Mouse (Mus musculus) stomach, embryonic 14.5 days (tissue): ENCODE results near the gene Zmiz1. TPM values are rescaled to one million over a fixed set of nuclear protein-coding genes. Genes with fewer than 3 reads are reported as not detected.

Experiments
- ATAC-seq: fragments of 200-750 bp; cut with Nextera tagmentation; 2 replicates; pipeline ENCODE4 v1.8.0; 2017; ENCODE audit warnings: low read depth, moderate TSS enrichment; ENCODE audit not compliant: insufficient number of reproducible peaks, insufficient read depth, low FRiP score
- H3K27ac ChIP-seq: fragments of 300-500 bp; sonication (generic); 2 replicates; pipeline ENCODE4 v1.5.1; 2014; ENCODE audit warnings: mild to moderate bottlenecking, low read length, moderate library complexity, mixed read lengths
- H3K27me3 ChIP-seq: fragments of 300-500 bp; sonication (generic); 2 replicates; pipeline ENCODE4 v1.6.1; 2014; ENCODE audit warnings: low read length, control low read depth, mixed read lengths; ENCODE audit not compliant: control insufficient read depth, insufficient read depth
- H3K36me3 ChIP-seq: fragments of 300-500 bp; sonication (generic); 2 replicates; pipeline ENCODE4 v1.6.1; 2014; ENCODE audit warnings: mild to moderate bottlenecking, control low read depth, low read length, moderate library complexity, mixed read lengths; ENCODE audit not compliant: control insufficient read depth, insufficient read depth
- H3K4me1 ChIP-seq: fragments of 300-500 bp; sonication (generic); 2 replicates; pipeline ENCODE4 v1.6.1; 2014; ENCODE audit warnings: low read length, control low read depth, mixed read lengths; ENCODE audit not compliant: control insufficient read depth, insufficient read depth
- H3K4me2 ChIP-seq: fragments of 300-500 bp; sonication (generic); replicated peaks from 2 replicates; pipeline ENCODE4 v1.6.1; 2014; ENCODE audit warnings: low read depth, low read length, control low read depth
- H3K4me3 ChIP-seq: fragments of 300-500 bp; sonication (generic); 2 replicates; pipeline ENCODE4 v1.5.1; 2014; ENCODE audit warnings: low read depth, low read length, control low read depth
- H3K9ac ChIP-seq: fragments of 300-500 bp; sonication (generic); replicated peaks from 2 replicates; pipeline ENCODE4 v1.6.1; 2014; ENCODE audit warnings: low read depth, mild to moderate bottlenecking, control low read depth, low read length, moderate library complexity, mixed read lengths
- H3K9me3 ChIP-seq: fragments of 300-500 bp; sonication (generic); 2 replicates; pipeline ENCODE4 v1.6.1; 2016; ENCODE audit warnings: low read depth, low read length, control low read depth; ENCODE audit not compliant: control insufficient read depth
- WGBS: fragments of 180-500 bp; shearing (Covaris S2); extraction: QIAGEN DNeasy Blood & Tissue Kit; methylation state at CpG from one replicate; pipeline ENCODE4 v1.1.7; 2014; 5-methylcytosine and 5-hydroxymethylcytosine counted together
- polyA plus RNA-seq: library from polyadenylated mRNA; unstranded; fragments of >200 nt; fragmentation: Nextera tagmentation; extraction: Ambion mirVana; gene quantifications from 2 replicates; pipeline ENCODE4 v1.2.1, GENCODE M21; 2014

The Zmiz1 gene
- polyA plus RNA-seq, 1 experiment from 2014 or later: 45.3 TPM

DNA sequence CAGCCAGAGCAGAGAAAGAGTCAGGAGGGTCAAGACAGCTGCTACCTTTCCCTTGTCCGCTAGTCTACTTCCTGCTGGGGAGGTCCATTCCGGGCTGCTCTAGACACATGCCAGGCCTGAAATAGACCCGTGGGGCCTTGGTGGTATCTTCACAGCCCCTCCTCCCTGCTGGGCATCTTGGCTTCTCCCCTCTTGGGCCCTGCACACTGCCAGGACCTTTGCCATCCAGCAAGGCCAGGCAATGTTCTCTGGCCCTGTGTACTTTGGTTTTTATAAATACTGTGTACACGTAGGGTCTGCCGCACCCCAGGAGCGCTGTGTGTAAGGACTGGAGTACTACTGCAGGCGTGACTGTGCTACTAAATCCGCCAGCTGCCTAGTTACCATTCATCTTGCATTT, 54.5 kb downstream of the Zmiz1 start:
- H3K27ac ChIP-seq: no peak overlapping the region
- no peak for ATAC-seq
- H3K36me3 ChIP-seq: peaks cover 3% of the 10 kb centered on the region; the same call in 1 of the 2 replicates
- peaks cover 83% of the 10 kb centered on the region for H3K4me1 ChIP-seq
- 59% methylated on average over 8 of the region's 8 CpGs for WGBS
- H3K4me2 ChIP-seq: no peak overlapping the region
- H3K27me3 ChIP-seq: no peaks in the 10 kb centered on the region
- H3K4me3 ChIP-seq: no peak overlapping the region
- H3K9ac ChIP-seq: no peak overlapping the region
- no peaks in the 10 kb centered on the region for H3K9me3 ChIP-seq

DNA sequence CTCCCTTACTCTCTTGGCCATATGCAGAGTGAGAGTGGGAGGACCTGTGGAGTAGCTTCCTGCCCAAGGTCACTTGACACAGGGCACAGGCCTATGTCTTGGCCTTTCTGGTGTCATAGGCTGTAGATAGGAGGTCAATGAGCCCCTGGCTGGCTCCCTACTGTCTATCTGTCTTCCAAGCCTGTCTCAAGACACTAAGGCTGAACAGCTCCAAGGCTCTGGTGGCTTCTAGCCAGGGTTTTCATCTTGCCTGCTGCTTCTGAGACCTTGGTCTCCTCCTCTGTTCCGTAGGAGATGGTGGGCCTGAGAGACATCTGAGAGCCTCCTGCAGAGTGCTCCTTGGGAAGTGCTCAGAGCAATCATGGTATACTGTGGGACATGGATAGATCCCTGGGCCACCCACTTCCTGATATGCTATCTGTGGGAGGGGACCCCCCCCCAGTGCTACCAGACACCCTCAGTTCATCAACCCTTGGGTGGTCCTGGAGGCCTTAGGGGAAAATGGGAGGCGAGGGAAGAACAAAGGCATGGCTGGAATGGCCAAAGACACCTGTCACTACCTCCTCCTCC, 56.0 kb downstream of the Zmiz1 start:
- no peak for ATAC-seq
- no peak overlapping the region for H3K9ac ChIP-seq
- H3K27me3 ChIP-seq: no peaks in the 10 kb centered on the region
- H3K4me1 ChIP-seq: peaks cover 78% of the 10 kb centered on the region
- no peaks in the 10 kb centered on the region for H3K9me3 ChIP-seq
- H3K27ac ChIP-seq: no peak overlapping the region
- no peak overlapping the region for H3K4me3 ChIP-seq
- peaks cover 4% of the 10 kb centered on the region; the same call in 1 of the 2 replicates for H3K36me3 ChIP-seq
- 82% methylated on average over 2 of the region's 2 CpGs for WGBS
- no peak overlapping the region for H3K4me2 ChIP-seq

GRCm38 (mm10) chr14:25515924-25516323, 56.9 kb downstream of the Zmiz1 start:
- no peak overlapping the region for H3K27ac ChIP-seq

GRCm38 (mm10) chr14:25516640-25517591, 57.9 kb downstream of the Zmiz1 start:
- WGBS: 28% methylated on average over 13 of the region's 13 CpGs
- no peak for ATAC-seq
- no peak overlapping the region for H3K4me2 ChIP-seq
- no peak overlapping the region for H3K4me3 ChIP-seq
- peaks cover 4% of the 10 kb centered on the region; the same call in 1 of the 2 replicates for H3K36me3 ChIP-seq
- H3K27me3 ChIP-seq: no peaks in the 10 kb centered on the region
- H3K9me3 ChIP-seq: no peaks in the 10 kb centered on the region
- H3K4me1 ChIP-seq: peaks cover 69% of the 10 kb centered on the region
- peak overlapping the region; percentile 29; the same call in 1 of the 2 replicates for H3K27ac ChIP-seq
- H3K9ac ChIP-seq: 0 out of 2 replicates have a peak overlapping the region, but pooled peaks have one; percentile 6

More at GRCm38 (mm10) chr14:25515924-25516323, 56.9 kb downstream of the Zmiz1 start:
- Histone ChIP-seq H3K36me3 (peaks cover 4% of the 10 kb centered on the region; the same call in 1 of the 2 replicates), H3K4me2 (no peak overlapping the region), H3K27me3 (no peaks in the 10 kb centered on the region), H3K9me3 (no peaks in the 10 kb centered on the region), H3K9ac (no peak overlapping the region), H3K4me1 (peaks cover 78% of the 10 kb centered on the region), H3K4me3 (no peak overlapping the region)
- 61% methylated on average over 9 of the region's 9 CpGs for WGBS
- no peak for ATAC-seq

DNA sequence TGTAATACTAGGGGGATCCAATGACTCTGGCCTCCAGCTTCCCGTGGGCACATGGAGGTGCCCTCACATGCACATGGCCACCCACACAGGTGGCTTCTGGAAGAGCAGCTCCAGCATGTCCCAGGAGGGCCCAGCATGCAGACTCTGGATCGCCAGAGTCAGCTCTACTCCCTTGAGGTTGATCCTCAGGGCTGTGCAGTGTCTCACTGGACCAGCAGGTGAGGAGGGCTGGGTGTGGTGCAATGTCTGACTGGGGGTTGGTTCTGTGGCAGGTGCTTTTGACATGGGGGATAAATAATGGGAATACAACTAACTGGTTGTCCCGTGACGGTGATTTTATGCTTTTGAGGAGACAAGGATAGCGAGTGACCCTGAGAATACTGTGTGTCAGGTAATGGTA, 59.7 kb downstream of the Zmiz1 start:
- Histone ChIP-seq H3K9ac (no peak overlapping the region), H3K27ac (no peak overlapping the region; the same call in 1 of the 2 replicates), H3K27me3 (no peaks in the 10 kb centered on the region), H3K4me3 (no peak overlapping the region), H3K4me2 (no peak overlapping the region), H3K4me1 (peaks cover 65% of the 10 kb centered on the region), H3K36me3 (peaks cover 4% of the 10 kb centered on the region; the same call in 1 of the 2 replicates), H3K9me3 (no peaks in the 10 kb centered on the region)
- WGBS: 79% methylated on average over 5 of the region's 5 CpGs
- ATAC-seq: no peak

DNA sequence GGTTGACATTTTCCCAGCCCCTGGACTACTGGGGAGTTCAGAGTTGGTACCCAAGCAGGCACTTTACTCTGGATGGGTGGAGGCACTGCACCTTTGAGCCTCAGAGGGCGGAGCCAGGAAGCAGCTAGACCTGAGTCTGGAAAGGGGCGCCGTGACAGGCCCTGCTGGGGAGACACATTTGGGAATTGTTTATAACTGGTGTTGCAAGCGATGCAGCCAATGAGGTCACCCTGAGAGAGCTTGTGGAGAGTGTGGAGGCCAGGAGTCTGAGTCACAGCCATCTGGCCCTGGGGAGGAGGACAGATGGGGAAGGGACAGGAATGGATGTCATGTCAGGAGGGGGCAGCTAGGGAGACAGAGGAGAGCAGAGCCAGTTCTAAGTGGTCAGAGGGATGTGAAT, 60.7 kb downstream of the Zmiz1 start:
- Histone ChIP-seq H3K4me1 (peaks cover 69% of the 10 kb centered on the region), H3K4me3 (no peak overlapping the region), H3K9ac (no peak overlapping the region), H3K9me3 (no peaks in the 10 kb centered on the region), H3K27me3 (no peaks in the 10 kb centered on the region), H3K27ac (no peak overlapping the region), H3K36me3 (peaks cover 4% of the 10 kb centered on the region; the same call in 1 of the 2 replicates), H3K4me2 (no peak overlapping the region)
- WGBS: 41% methylated on average over 4 of the region's 4 CpGs
- ATAC-seq: peak; percentile 14; the same call in 1 of the 2 replicates

DNA sequence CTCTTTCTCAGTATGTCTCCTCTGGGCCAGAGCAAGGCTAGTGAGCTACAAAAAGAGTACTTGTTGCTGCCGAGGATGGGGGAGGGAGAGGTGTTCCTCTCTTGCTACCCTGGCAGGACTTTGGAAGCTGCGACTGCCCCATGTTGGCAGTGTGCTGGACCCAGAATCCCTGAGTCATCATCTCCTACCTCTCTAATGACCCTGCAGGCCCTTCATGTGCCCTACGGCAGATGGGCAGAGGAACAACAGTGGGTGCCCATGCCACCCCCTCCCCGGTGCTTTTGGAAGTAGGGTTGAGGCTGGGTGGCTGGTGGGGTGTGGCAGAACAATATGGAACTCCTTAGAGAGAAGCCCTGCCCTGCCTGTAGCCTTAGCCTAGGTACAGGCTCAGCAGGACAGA, 61.6 kb downstream of the Zmiz1 start:
- WGBS: 72% methylated on average over 4 of the region's 4 CpGs
- Histone ChIP-seq H3K9ac (no peak overlapping the region), H3K4me2 (no peak overlapping the region), H3K4me1 (peaks cover 67% of the 10 kb centered on the region), H3K4me3 (no peak overlapping the region), H3K27ac (no peak overlapping the region), H3K27me3 (no peaks in the 10 kb centered on the region), H3K36me3 (peaks cover 7% of the 10 kb centered on the region; the same call in 1 of the 2 replicates), H3K9me3 (no peaks in the 10 kb centered on the region)
- ATAC-seq: no peak

GRCm38 (mm10) chr14:25520991-25521390, 62.0 kb downstream of the Zmiz1 start:
- no peak for ATAC-seq
- peaks cover 7% of the 10 kb centered on the region; the same call in 1 of the 2 replicates for H3K36me3 ChIP-seq
- H3K4me2 ChIP-seq: no peak overlapping the region
- no peaks in the 10 kb centered on the region for H3K27me3 ChIP-seq
- 68% methylated on average over 9 of the region's 9 CpGs for WGBS
- H3K9me3 ChIP-seq: no peaks in the 10 kb centered on the region
- peaks cover 63% of the 10 kb centered on the region for H3K4me1 ChIP-seq
- no peak overlapping the region for H3K9ac ChIP-seq
- no peak overlapping the region for H3K4me3 ChIP-seq
- no peak overlapping the region for H3K27ac ChIP-seq
